Mouse (Mus musculus) thymus, adult 2 months (tissue): ENCODE data around the gene Kctd18. TPM values are rescaled to one million over a fixed set of nuclear protein-coding genes. Genes with fewer than 3 reads are reported as not detected.

Source experiments
- DNase-seq: peaks from one replicate; pipeline ENCODE4 v3.0.0; 2021
- H3K27ac ChIP-seq: fragments of 200-500 bp; 2 replicates; pipeline ENCODE4 v1.5.1; 2012; ENCODE audit warnings: low read length, control low read depth; ENCODE audit not compliant: control insufficient read depth, insufficient read depth
- H3K27me3 ChIP-seq: fragments of 200-500 bp; 2 replicates; pipeline ENCODE4 v1.6.1; 2012; ENCODE audit warnings: mild to moderate bottlenecking, low read length, moderate library complexity, mixed read lengths; ENCODE audit not compliant: control insufficient read depth, insufficient read depth
- H3K36me3 ChIP-seq: fragments of 200-500 bp; 2 replicates; pipeline ENCODE4 v1.6.1; 2012; ENCODE audit warnings: mild to moderate bottlenecking, low read length, moderate library complexity; ENCODE audit not compliant: control insufficient read depth, insufficient read depth
- H3K4me1 ChIP-seq: fragments of 200-500 bp; replicated peaks from 2 replicates; pipeline ENCODE4 v1.6.1; 2012; ENCODE audit warnings: low read length; ENCODE audit not compliant: control insufficient read depth, insufficient read depth
- H3K4me3 ChIP-seq: fragments of 200-500 bp; 2 replicates; pipeline ENCODE4 v1.5.1; 2012; ENCODE audit warnings: mild to moderate bottlenecking, low read length, control low read depth, moderate library complexity; ENCODE audit not compliant: control insufficient read depth, insufficient read depth
- CTCF ChIP-seq: fragments of 200-500 bp; IDR thresholded peaks from 2 replicates; pipeline ENCODE4 v1.5.1; 2012; ENCODE audit warnings: mild to moderate bottlenecking, control low read depth, low read length, moderate library complexity, borderline replicate concordance; ENCODE audit not compliant: control insufficient read depth, poor library complexity, insufficient read depth; ENCODE audit errors: extremely low read depth
- POLR2A ChIP-seq: fragments of 200-500 bp; IDR thresholded peaks from 2 replicates; pipeline ENCODE4 v1.6.1; 2012; ENCODE audit warnings: mild to moderate bottlenecking, low read length, control low read depth, moderate library complexity; ENCODE audit not compliant: control insufficient read depth, poor library complexity, insufficient read depth; ENCODE audit errors: extremely low read depth
- WGBS: fragments of 180-500 bp; shearing (Covaris S2); methylation state at CpG from one replicate; pipeline ENCODE4 v1.1.7; 2018; 5-methylcytosine and 5-hydroxymethylcytosine counted together
- polyA plus RNA-seq: library from polyadenylated mRNA; depleted of rRNA; stranded (reverse); fragments of >200 nt; gene quantifications from 2 replicates; pipeline ENCODE4 v1.2.3, GENCODE M21; 2012

Gene Kctd18
- polyA plus RNA-seq, 1 experiment: 17.7 TPM

GRCm38 (mm10) chr1:57947552-57948347 is 71.0 kb downstream of the Kctd18 start:
- H3K27ac ChIP-seq: no peak overlapping the region
- H3K36me3 ChIP-seq: no peaks in the 10 kb centered on the region
- H3K4me1 ChIP-seq: peaks cover 6% of the 10 kb centered on the region
- DNase-seq: no peak
- no peak overlapping the region for H3K4me3 ChIP-seq
- no peak for TF ChIP-seq POLR2A
- no peaks in the 10 kb centered on the region for H3K27me3 ChIP-seq
- 53% methylated on average over 2 of the region's 2 CpGs for WGBS

DNA sequence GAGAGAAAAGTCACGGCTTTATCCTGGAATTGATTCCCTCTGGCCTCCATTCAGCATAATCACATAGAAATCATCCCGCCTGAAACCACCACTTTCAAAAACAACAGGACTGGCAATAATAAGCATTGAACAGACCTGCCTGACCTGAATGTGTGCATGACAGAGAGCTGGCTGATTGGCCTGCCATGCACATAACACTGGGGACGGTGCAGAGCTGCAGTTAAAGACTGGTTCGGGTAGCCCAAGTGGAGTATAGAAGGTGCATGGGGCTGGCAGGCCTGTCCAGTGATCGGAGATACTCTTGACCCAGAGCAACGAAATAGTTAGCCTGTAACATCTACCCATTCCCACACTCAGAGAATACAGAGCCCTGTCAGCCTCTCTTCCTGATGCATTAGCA is 76.5 kb downstream of the Kctd18 start:
- no peaks in the 10 kb centered on the region for H3K36me3 ChIP-seq
- no peak overlapping the region for H3K27ac ChIP-seq
- no peak for TF ChIP-seq POLR2A
- no peak for TF ChIP-seq CTCF
- WGBS: 97% methylated on average over 6 of the region's 6 CpGs
- H3K4me3 ChIP-seq: no peak overlapping the region
- DNase-seq: no peak
- H3K4me1 ChIP-seq: peaks cover 6% of the 10 kb centered on the region
- no peaks in the 10 kb centered on the region for H3K27me3 ChIP-seq

- H3K36me3 ChIP-seq: no peaks in the 10 kb centered on the region
- no peak for DNase-seq
- TF ChIP-seq CTCF: no peak
- TF ChIP-seq POLR2A: no peak
- H3K4me3 ChIP-seq: no peak overlapping the region
- no peak overlapping the region for H3K27ac ChIP-seq
- peaks cover 6% of the 10 kb centered on the region for H3K4me1 ChIP-seq
- WGBS: 88% methylated on average over 11 of the region's 11 CpGs
- H3K27me3 ChIP-seq: no peaks in the 10 kb centered on the region
Observed at GRCm38 (mm10) chr1:57941734-57942133, 77.0 kb downstream of the Kctd18 start.

GRCm38 (mm10) chr1:57941095-57941494 is 77.7 kb downstream of the Kctd18 start:
- H3K4me1 ChIP-seq: peaks cover 6% of the 10 kb centered on the region
- no peak for TF ChIP-seq POLR2A
- TF ChIP-seq CTCF: no peak
- no peaks in the 10 kb centered on the region for H3K27me3 ChIP-seq
- no peak overlapping the region for H3K27ac ChIP-seq
- H3K36me3 ChIP-seq: no peaks in the 10 kb centered on the region
- WGBS: 88% methylated on average over 7 of the region's 7 CpGs
- H3K4me3 ChIP-seq: no peak overlapping the region
- no peak for DNase-seq

DNA sequence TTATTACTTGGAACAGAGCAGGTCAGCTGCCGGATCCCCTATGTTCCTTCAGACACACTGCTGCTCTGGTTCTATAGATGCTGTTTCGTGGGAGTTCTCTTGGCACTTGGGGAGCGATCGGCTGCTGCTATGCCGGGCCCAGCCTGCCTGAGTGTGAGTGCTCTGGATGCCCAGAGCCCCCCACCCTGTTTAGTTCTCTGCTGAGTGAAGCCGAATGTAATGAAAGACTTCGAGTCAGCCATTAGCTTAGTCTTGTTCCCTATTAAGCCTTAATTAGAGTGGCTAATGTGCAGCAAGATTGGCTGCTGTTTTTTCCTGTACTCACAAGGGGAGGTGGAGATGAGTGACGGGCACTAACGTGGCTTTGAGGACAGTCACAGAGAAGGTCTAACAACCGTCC is 78.1 kb downstream of the Kctd18 start:
- no peaks in the 10 kb centered on the region for H3K36me3 ChIP-seq
- H3K27ac ChIP-seq: no peak overlapping the region
- no peak for DNase-seq
- H3K27me3 ChIP-seq: no peaks in the 10 kb centered on the region
- TF ChIP-seq POLR2A: no peak
- TF ChIP-seq CTCF: no peak
- H3K4me3 ChIP-seq: no peak overlapping the region
- H3K4me1 ChIP-seq: peaks cover 6% of the 10 kb centered on the region
- WGBS: 92% methylated on average over 10 of the region's 10 CpGs

GRCm38 (mm10) chr1:57934287-57934686 is 84.5 kb downstream of the Kctd18 start:
- WGBS: 71% methylated on average over 1 of the region's 1 CpGs
- TF ChIP-seq POLR2A: no peak
- no peak for TF ChIP-seq CTCF
- no peaks in the 10 kb centered on the region for H3K36me3 ChIP-seq

GRCm38 (mm10) chr1:57918567-57918966 is 100.2 kb downstream of the Kctd18 start:
- H3K4me3 ChIP-seq: no peak overlapping the region
- TF ChIP-seq POLR2A: no peak
- TF ChIP-seq CTCF: no peak
- no peaks in the 10 kb centered on the region for H3K36me3 ChIP-seq
- no peaks in the 10 kb centered on the region for H3K27me3 ChIP-seq
- 87% methylated on average over 4 of the region's 4 CpGs for WGBS
- H3K4me1 ChIP-seq: no peaks in the 10 kb centered on the region
- no peak for DNase-seq
- H3K27ac ChIP-seq: no peak overlapping the region

More at GRCm38 (mm10) chr1:57934287-57934686, 84.5 kb downstream of the Kctd18 start:
- no peak for DNase-seq
- H3K4me3 ChIP-seq: no peak overlapping the region
- no peak overlapping the region for H3K27ac ChIP-seq
- H3K4me1 ChIP-seq: no peaks in the 10 kb centered on the region
- no peaks in the 10 kb centered on the region for H3K27me3 ChIP-seq
